Mouse (Mus musculus) lung, adult 2 months (tissue): ENCODE data around the gene Gm43552.

Experiments used
- CTCF ChIP-seq: fragments of 200-500 bp; IDR thresholded peaks from 2 replicates; pipeline ENCODE4 v1.5.1; 2011; ENCODE audit warnings: mild to moderate bottlenecking, low read length, control low read depth; ENCODE audit not compliant: insufficient read depth
- POLR2A ChIP-seq: fragments of 200-500 bp; IDR thresholded peaks from 2 replicates; pipeline ENCODE4 v1.6.1; 2011; ENCODE audit warnings: low read depth, mild to moderate bottlenecking, control low read depth, low read length, borderline replicate concordance; ENCODE audit errors: extremely low read depth

GRCm38 (mm10) chr5:65508395-65508794, 15.8 kb upstream of the Gm43552 start:
- TF ChIP-seq CTCF, result no peak
- no peak for TF ChIP-seq POLR2A
